Mouse (Mus musculus) megakaryocyte, embryonic 14.5 days (primary cell): Measurements from ENCODE around the gene Sult1e1. TPM values are rescaled to one million over a fixed set of nuclear protein-coding genes. Genes with fewer than 3 reads are reported as not detected.

Source experiments
- H3K27me3 ChIP-seq: replicated peaks from 2 replicates; pipeline ENCODE3; 2012; ENCODE audit warnings: inconsistent platforms
- H3K36me3 ChIP-seq: replicated peaks from 2 replicates; pipeline ENCODE3; 2012; ENCODE audit warnings: low read length, inconsistent platforms, mixed read lengths
- H3K4me1 ChIP-seq: 2 replicates; pipeline ENCODE4 v1.6.1; 2012; ENCODE audit warnings: inconsistent platforms
- H3K4me3 ChIP-seq: replicated peaks from 2 replicates; pipeline ENCODE3; 2012; ENCODE audit warnings: moderate library complexity, mild to moderate bottlenecking, inconsistent platforms
- H3K9me3 ChIP-seq: 2 replicates; pipeline ENCODE4 v1.6.1; 2012; ENCODE audit warnings: inconsistent platforms
- FLI1 ChIP-seq: IDR thresholded peaks from 2 replicates; pipeline ENCODE4 v1.6.1; 2012; ENCODE audit warnings: low read length, inconsistent platforms, mixed read lengths
- GATA1 ChIP-seq: IDR thresholded peaks from 3 replicates; pipeline ENCODE4 v1.6.1; 2012; ENCODE audit warnings: mixed read lengths, low read length, inconsistent platforms, borderline replicate concordance
- polyA plus RNA-seq: library from polyadenylated mRNA; stranded (reverse); fragments of >175 nt; gene quantifications from 2 replicates; pipeline ENCODE4 v1.2.3, GENCODE M21; 2012; ENCODE audit warnings: low replicate concordance; ENCODE audit not compliant: insufficient read depth

Gene Sult1e1
- polyA plus RNA-seq, 1 experiment = not detected

DNA sequence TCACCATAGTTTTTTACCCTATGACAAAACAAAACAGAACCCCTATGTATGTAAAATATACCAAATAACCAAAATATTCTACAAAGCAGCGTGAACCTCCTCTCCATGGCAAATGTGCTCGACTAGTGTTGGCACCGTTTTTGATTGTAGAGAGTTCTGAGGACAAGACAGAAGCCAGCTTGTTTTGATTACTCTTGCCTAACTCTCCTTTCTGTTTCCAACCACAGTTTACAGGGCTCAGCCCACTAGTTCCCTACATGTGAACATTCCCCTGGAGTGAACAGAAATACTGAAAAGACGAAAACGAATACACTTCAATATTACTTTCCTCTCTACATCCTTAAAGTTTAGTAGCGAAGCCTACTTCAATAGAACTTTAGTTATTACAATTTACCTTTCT lies 18.6 kb downstream of the Sult1e1 start:
- Histone ChIP-seq H3K4me3 (no peak overlapping the region), H3K27me3 (no peaks in the 10 kb centered on the region), H3K36me3 (no peaks in the 10 kb centered on the region), H3K4me1 (no peaks in the 10 kb centered on the region), H3K9me3 (no peaks in the 10 kb centered on the region)
- TF ChIP-seq FLI1 (no peak), GATA1 (no peak)

DNA sequence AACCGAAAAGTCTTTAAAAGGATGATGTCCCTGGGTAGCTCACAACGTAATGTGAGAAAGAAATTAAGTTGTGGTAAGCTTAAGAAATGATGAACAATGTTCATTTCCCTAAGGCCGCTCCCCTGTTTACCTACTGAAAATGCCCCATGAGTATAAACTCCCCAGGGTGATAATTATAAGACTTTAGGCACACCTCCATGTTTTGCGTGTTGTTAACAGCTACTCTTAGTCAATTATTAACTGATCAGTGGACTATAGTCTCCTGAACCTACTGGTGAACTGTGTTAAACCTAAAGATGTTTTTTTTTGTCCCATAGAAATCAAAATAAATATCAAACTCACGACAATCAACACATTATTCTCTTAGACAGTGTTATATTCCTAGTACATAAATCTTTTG lies 22.5 kb downstream of the Sult1e1 start, which contains the start of gene Sult1d1:
TSS of gene Sult1d1 (minus strand) at position 183 of the 400 bp plus-strand sequence.
- no peak for TF ChIP-seq FLI1
- TF ChIP-seq GATA1 = no peak
- Histone ChIP-seq H3K9me3 (no peaks in the 10 kb centered on the region), H3K27me3 (no peaks in the 10 kb centered on the region), H3K36me3 (no peaks in the 10 kb centered on the region), H3K4me1 (no peaks in the 10 kb centered on the region), H3K4me3 (no peak within 1 kb of the TSS)

DNA sequence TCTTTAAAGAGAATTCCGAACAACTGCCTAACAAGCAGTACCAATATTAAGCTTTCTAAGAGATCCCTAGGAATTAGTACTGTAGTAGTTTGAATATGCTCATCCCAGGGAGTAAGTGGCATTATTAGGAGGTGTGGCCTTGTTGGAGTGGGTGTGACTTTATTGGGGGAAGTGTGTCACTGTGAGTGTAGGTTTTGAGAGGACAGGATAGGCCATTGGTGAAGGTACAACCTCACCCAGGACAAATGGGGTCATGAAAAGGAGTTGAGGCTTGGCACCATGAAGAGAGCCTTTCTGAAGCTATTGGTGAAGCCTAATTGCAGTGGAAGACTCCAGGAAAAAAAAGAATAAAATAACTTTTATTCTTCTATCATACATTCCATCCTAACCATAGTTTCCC lies 24.1 kb downstream of the Sult1e1 start:
- Histone ChIP-seq H3K4me3 (no peak overlapping the region), H3K27me3 (no peaks in the 10 kb centered on the region), H3K9me3 (no peaks in the 10 kb centered on the region), H3K4me1 (no peaks in the 10 kb centered on the region), H3K36me3 (no peaks in the 10 kb centered on the region)
- no peak for TF ChIP-seq FLI1
- no peak for TF ChIP-seq GATA1

DNA sequence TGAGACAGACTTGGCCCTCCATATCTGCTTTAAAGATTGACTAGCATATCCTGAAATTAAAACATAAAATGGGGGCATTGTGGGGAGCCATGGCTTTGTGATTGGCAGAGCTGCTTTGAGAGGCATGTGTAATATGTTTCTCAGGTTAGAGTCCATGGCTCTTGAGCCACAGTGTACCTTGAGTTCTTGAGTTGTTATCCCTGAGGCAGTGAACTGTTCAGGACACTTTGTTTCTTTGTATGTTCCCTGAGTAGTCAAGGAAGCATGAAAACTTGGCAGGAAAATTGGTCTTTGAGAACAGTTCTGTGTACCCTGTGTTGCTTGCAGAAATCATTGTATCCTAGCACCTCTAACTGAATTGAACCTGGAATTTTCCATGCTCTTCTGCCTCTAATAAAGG lies 28.4 kb downstream of the Sult1e1 start:
- TF ChIP-seq GATA1 = no peak
- no peak for TF ChIP-seq FLI1
- Histone ChIP-seq H3K4me3 (no peak overlapping the region), H3K36me3 (no peaks in the 10 kb centered on the region), H3K9me3 (no peaks in the 10 kb centered on the region), H3K27me3 (no peaks in the 10 kb centered on the region), H3K4me1 (no peaks in the 10 kb centered on the region)

DNA sequence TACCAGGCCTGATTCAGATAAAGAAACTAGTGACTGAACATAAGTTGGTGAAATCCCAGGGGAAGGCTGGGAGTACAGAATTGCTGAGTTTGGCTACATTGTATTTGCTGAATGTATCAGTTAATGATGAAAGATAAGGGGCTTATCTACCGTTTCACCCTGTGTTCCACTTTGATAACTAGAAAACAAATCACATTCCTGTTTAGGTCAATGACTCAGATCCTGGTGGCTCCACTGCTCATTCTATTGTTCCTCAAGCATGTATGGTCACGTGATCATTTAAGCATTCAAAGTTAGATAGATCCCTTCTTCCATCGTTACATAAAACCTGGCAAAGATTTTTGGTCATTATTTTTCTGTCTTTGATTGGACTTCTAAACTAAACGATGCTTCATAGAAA lies 28.9 kb downstream of the Sult1e1 start:
- Histone ChIP-seq H3K36me3 (no peaks in the 10 kb centered on the region), H3K4me3 (no peak overlapping the region), H3K4me1 (no peaks in the 10 kb centered on the region), H3K9me3 (no peaks in the 10 kb centered on the region), H3K27me3 (no peaks in the 10 kb centered on the region)
- TF ChIP-seq GATA1 = no peak
- TF ChIP-seq FLI1 = no peak

DNA sequence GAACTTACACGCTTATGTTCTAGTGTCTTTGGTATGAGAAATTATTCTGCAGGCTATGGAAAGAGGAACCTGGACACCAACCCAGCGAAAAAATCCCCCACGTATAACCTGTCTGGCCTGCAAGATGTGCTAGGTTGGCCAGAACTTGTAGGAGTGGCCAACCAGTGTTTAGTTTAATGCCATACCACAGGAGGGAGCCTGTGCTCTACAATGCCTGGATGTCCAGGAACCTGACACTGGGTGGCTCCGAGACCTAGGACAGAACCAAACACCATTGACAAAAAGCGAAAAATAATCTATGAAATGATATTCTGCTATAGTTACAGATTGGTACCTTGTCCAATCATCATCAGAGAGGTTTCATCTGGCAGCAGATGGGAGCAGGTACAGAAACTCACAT lies 31.2 kb downstream of the Sult1e1 start:
- H3K4me1 ChIP-seq = no peaks in the 10 kb centered on the region
- no peaks in the 10 kb centered on the region for H3K9me3 ChIP-seq
- H3K27me3 ChIP-seq = no peaks in the 10 kb centered on the region
- H3K4me3 ChIP-seq = no peak overlapping the region
- no peaks in the 10 kb centered on the region for H3K36me3 ChIP-seq
- TF ChIP-seq GATA1 (no peak), FLI1 (no peak)

DNA sequence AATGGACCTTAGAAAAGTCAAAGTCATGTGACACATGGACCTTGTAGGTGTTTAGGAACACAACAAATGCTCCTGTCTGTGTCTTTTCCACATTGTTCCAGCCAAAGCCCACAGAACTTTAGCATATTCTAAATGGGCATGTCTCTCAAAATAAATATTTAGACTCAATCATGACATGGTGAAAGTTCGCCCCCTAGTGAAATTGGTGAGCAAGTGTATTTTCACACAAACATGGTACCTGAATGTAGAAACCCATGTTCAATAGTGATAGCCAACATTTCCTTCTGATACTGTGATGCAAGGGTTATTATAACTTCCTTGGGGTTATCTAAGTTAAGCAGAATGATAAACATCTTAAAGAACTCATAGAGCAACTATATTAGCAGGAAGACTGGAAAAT lies 40.5 kb downstream of the Sult1e1 start:
- TF ChIP-seq FLI1 (no peak), GATA1 (no peak)
- no peaks in the 10 kb centered on the region for H3K9me3 ChIP-seq
- no peaks in the 10 kb centered on the region for H3K27me3 ChIP-seq
- H3K36me3 ChIP-seq = no peaks in the 10 kb centered on the region
- no peaks in the 10 kb centered on the region for H3K4me1 ChIP-seq
- no peak overlapping the region for H3K4me3 ChIP-seq

DNA sequence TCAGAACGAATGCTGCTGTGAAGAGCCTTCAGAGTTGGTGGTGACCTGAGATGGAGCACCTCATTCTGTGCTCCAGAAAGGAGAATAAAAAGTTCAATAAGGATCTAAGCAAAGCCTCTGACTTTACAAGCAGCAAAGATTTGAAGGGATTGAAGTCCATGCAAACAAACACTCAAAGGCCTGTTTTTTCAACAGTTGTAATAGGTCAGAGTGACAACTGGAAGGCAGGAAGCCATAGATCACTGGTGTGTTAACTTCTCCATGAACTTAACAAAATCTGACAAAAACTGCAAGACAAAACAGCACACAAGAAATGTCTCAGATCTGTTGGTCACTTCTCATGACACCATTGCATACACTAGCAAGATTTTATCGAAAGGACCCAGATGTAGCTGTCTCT lies 53.3 kb downstream of the Sult1e1 start, which contains the start of gene Sult1b1:
TSS of gene Sult1b1 (minus strand) at position 85 of the 400 bp plus-strand sequence.
- Histone ChIP-seq H3K4me1 (no peaks in the 10 kb centered on the region), H3K9me3 (peaks cover 2% of the 10 kb centered on the region; the same call in 1 of the 2 replicates), H3K36me3 (no peaks in the 10 kb centered on the region), H3K27me3 (no peaks in the 10 kb centered on the region), H3K4me3 (no peak within 1 kb of the TSS)
- TF ChIP-seq GATA1 = no peak
- no peak for TF ChIP-seq FLI1

DNA sequence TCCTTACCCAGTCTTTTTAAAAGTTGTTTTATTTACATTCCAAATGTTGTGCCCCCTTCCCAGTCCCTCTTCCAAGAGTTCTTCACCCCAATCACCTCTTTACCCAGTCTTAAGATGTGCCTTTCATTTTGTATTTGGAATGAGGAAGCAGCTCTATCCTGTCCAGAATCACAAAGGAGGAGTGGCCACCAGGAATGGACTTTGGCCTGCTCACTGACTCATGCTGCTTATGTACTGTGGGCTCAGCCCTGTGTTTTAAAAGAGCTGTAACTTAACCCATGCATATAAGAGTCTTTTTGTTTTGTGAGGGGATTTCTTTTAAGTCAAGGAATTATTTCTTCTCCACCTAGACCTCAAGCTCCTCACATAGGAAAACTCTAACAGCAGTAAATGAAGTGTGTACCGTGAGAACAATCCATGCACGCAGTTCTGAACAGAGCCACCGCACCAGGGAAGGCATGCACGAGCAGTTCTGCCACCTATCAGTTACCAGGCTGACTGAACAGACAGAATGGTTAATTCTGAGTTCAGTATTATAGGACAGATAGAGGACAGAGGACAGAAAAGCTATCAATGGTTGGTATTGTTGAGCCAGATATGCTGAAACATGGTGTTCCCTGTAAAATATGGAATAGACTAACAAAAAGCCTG lies 55.3 kb downstream of the Sult1e1 start:
- no peaks in the 10 kb centered on the region for H3K4me1 ChIP-seq
- TF ChIP-seq GATA1 = no peak
- TF ChIP-seq FLI1 = no peak
- no peaks in the 10 kb centered on the region for H3K36me3 ChIP-seq
- peaks cover 2% of the 10 kb centered on the region; the same call in 1 of the 2 replicates for H3K9me3 ChIP-seq
- no peak overlapping the region for H3K4me3 ChIP-seq
- H3K27me3 ChIP-seq = no peaks in the 10 kb centered on the region

DNA sequence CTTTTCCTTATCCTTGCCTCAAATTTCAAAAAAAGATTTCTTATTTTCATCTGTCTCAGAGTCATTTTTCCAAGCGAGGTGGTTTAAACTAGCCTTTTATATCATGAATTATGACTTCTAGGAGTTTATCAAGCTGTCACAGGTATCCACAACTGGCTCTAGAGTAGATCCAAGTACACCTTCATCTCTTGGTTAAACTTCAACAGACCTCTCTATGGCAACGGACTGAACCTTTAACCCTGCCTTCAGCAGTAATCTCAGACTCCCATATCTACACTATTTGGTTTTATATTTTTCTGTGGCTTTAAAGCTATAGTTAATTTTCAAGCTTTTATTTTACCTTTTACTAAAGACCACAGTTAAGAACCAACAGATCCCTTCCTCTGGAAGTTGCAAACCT lies 59.1 kb downstream of the Sult1e1 start:
- Histone ChIP-seq H3K9me3 (peaks cover 2% of the 10 kb centered on the region; the same call in 1 of the 2 replicates), H3K27me3 (no peaks in the 10 kb centered on the region), H3K4me1 (no peaks in the 10 kb centered on the region), H3K36me3 (no peaks in the 10 kb centered on the region), H3K4me3 (no peak overlapping the region)
- TF ChIP-seq GATA1 (no peak), FLI1 (no peak)

Other genes with a start within 250 kb of the Sult1e1 start
- not detected in 2 replicates for gene Ugt2b38, start 167.4 kb downstream of the Sult1e1 start, polyA plus RNA-seq
- not detected in 2 replicates for gene Ugt2a2, start 109.3 kb downstream of the Sult1e1 start, polyA plus RNA-seq
- gene Gm43638, start 104.8 kb downstream of the Sult1e1 start, polyA plus RNA-seq = not detected in 2 replicates
- gene Ugt2a1, start 100.7 kb downstream of the Sult1e1 start, polyA plus RNA-seq = not detected in 2 replicates
- gene Sult1b1, start 53.4 kb downstream of the Sult1e1 start, polyA plus RNA-seq = not detected in 2 replicates
- gene Sult1d1, start 22.6 kb downstream of the Sult1e1 start, polyA plus RNA-seq = not detected in 2 replicates
- gene Csn1s1, start 74.6 kb upstream of the Sult1e1 start, polyA plus RNA-seq = not detected in 2 replicates
- gene Csn2, start 108.0 kb upstream of the Sult1e1 start, polyA plus RNA-seq = not detected in 2 replicates
- not detected in 2 replicates for gene Csn1s2a, start 183.0 kb upstream of the Sult1e1 start, polyA plus RNA-seq
- not detected in 2 replicates for gene Csn1s2b, start 216.5 kb upstream of the Sult1e1 start, polyA plus RNA-seq
- not detected in 2 replicates for gene Prr27, start 234.1 kb upstream of the Sult1e1 start, polyA plus RNA-seq